In the genomic region with DNA sequence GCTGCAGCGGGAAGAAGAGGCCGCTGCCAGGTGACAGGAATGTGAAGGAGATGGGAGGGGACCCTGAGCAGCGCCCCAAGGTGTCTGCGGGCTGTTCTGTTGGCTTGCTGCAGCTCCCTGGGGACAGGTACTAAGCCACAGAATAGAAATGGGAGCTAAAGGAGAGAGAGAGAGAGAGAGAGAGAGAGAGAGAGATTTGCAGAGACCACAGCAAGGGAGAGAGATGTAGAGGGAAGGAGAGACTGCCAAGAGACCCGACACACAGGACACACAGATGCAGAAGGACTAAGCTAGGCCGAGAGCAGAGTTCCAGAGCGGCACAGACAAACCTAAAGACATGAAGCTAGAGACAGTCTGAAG, we compare ENCODE assay signal across 8 mouse cellular contexts. TPM values are rescaled to one million over a fixed set of nuclear protein-coding genes. Genes with fewer than 3 reads are reported as not detected.
DNase-seq lines count a peak whose midpoint lies in the region; ATAC-seq and TF ChIP-seq lines count a peak whose summit lies in the region.

No protein-coding gene starts in this region.

- H3K79me2 ChIP-seq in MEL (ENCODE audit: control insufficient read depth, insufficient read depth, low read length, poor library complexity), result no peaks in the 10 kb centered on the region; the same call in 1 of the 2 replicates

- no peak for DNase-seq in heart, postnatal 10 days
- DNase-seq in MEL (ENCODE audit: low read depth, low spot score), result no peak
- DNase-seq in hindbrain, embryonic 11.5 days (ENCODE audit: low spot score), result no peak
- DNase-seq in midbrain, embryonic 10.5 days (ENCODE audit: low spot score), result no peak
- no peak for DNase-seq in frontal cortex, postnatal 36 days (ENCODE audit: low spot score in 2 of 2)
- DNase-seq in urinary bladder, postnatal 36 days (ENCODE audit: low spot score in 2 of 2), result no peak
- DNase-seq in layer of hippocampus, adult 18-20 months (ENCODE audit: low spot score in 2 of 2), result no peak

- peak overlapping the region; percentile 67 for H3K9ac ChIP-seq in heart, embryonic 14.5 days (ENCODE audit: low read length)
- peak overlapping the region; percentile 67 for H3K9ac ChIP-seq in MEL (ENCODE audit: control insufficient read depth, low read depth, low read length, poor library complexity, severe bottlenecking)
- H3K9ac ChIP-seq in hindbrain, embryonic 11.5 days (ENCODE audit: low read depth, low read length), result peak overlapping the region; percentile 35

- TF ChIP-seq EP300 in MEL (IDR thresholded peaks at IDR 0.05; ENCODE audit: low read depth in 1 of 2, low read length in 2 of 2), result no peak

- peak overlapping the region; percentile 96 for H3K4me2 ChIP-seq in heart, embryonic 14.5 days (ENCODE audit: low read length)
- peak overlapping the region; percentile 56 for H3K4me2 ChIP-seq in hindbrain, embryonic 11.5 days (replicated peaks; ENCODE audit: low read depth, low read length)

- TF ChIP-seq CTCF in MEL (IDR thresholded peaks at IDR 0.05 in 2 of 3, conservative IDR thresholded peaks at IDR 0.05 in 1 of 3; ENCODE audit: control insufficient read depth in 1 of 3, insufficient read depth in 1 of 3, low read depth in 2 of 3, low read length in 3 of 3, poor library complexity in 1 of 3, severe bottlenecking in 1 of 3), result no peak

- peaks cover 46 to 59% of the 10 kb centered on the region in 2 experiments for H3K4me1 ChIP-seq in heart, embryonic 14.5 days (ENCODE audit: control insufficient read depth in 2 of 2, insufficient read depth in 2 of 2, low read length in 2 of 2)
- peaks cover 0 to 33% of the 10 kb centered on the region in 2 experiments; a peak in 3 of 4 replicates for H3K4me1 ChIP-seq in MEL (ENCODE audit: control insufficient read depth in 1 of 2, insufficient read depth in 2 of 2, low read length in 2 of 2)
- H3K4me1 ChIP-seq in hindbrain, embryonic 11.5 days (replicated peaks; ENCODE audit: control insufficient read depth, insufficient read depth, low read length), result peaks cover 55% of the 10 kb centered on the region
- peaks cover 97% of the 10 kb centered on the region for H3K4me1 ChIP-seq in midbrain, embryonic 10.5 days

- peaks cover 2% of the 10 kb centered on the region for H3K36me3 ChIP-seq in heart, embryonic 14.5 days (ENCODE audit: control insufficient read depth, insufficient read depth, low read length)
- H3K36me3 ChIP-seq in MEL (ENCODE audit: control insufficient read depth in 1 of 2, insufficient read depth in 2 of 2, low read length in 2 of 2), result peaks cover 0 to 5% of the 10 kb centered on the region in 2 experiments; a peak in 2 of 4 replicates
- H3K36me3 ChIP-seq in hindbrain, embryonic 11.5 days (ENCODE audit: control insufficient read depth, insufficient read depth, low read length), result no peaks in the 10 kb centered on the region
- H3K36me3 ChIP-seq in midbrain, embryonic 10.5 days, result peaks cover 5% of the 10 kb centered on the region; the same call in 1 of the 2 replicates

- H3K9me3 ChIP-seq in heart, embryonic 14.5 days (ENCODE audit: control insufficient read depth, low read length), result no peaks in the 10 kb centered on the region
- H3K9me3 ChIP-seq in MEL (replicated peaks; ENCODE audit: insufficient read depth, low read length), result no peaks in the 10 kb centered on the region
- no peaks in the 10 kb centered on the region for H3K9me3 ChIP-seq in hindbrain, embryonic 11.5 days (ENCODE audit: control insufficient read depth, low read length)
- H3K9me3 ChIP-seq in midbrain, embryonic 10.5 days (replicated peaks), result no peaks in the 10 kb centered on the region

- TF ChIP-seq POLR2A in MEL (IDR thresholded peaks at IDR 0.05; ENCODE audit: control insufficient read depth in 1 of 2, insufficient read depth in 1 of 2, low read depth in 1 of 2, low read length in 2 of 2, poor library complexity in 1 of 2), result no peak

- ATAC-seq in heart, embryonic 14.5 days (ENCODE audit: insufficient number of reproducible peaks, insufficient read depth, low FRiP score, low read depth), result no peak
- ATAC-seq in hindbrain, embryonic 11.5 days (ENCODE audit: low FRiP score), result no peak

- TF ChIP-seq RAD21 in MEL (IDR thresholded peaks at IDR 0.05; ENCODE audit: low read depth, low read length), result no peak

- no peak overlapping the region for H3K27ac ChIP-seq in heart, embryonic 14.5 days (replicated peaks in 1 of 2; ENCODE audit: control insufficient read depth in 1 of 2, insufficient read depth in 1 of 2, low read depth in 2 of 2, low read length in 2 of 2)
- H3K27ac ChIP-seq in MEL (ENCODE audit: control insufficient read depth, low read depth, low read length), result peak overlapping the region; percentile 62
- H3K27ac ChIP-seq in hindbrain, embryonic 11.5 days (ENCODE audit: low read depth, low read length), result peak overlapping the region; percentile 90
- H3K27ac ChIP-seq in midbrain, embryonic 10.5 days (replicated peaks), result peak overlapping the region; percentile 89

- peaks cover 82% of the 10 kb centered on the region for H3K27me3 ChIP-seq in heart, embryonic 14.5 days (ENCODE audit: control insufficient read depth, insufficient read depth, low read length)
- no peaks in the 10 kb centered on the region for H3K27me3 ChIP-seq in MEL (ENCODE audit: control insufficient read depth in 1 of 2, insufficient read depth in 2 of 2, low read length in 2 of 2)
- H3K27me3 ChIP-seq in hindbrain, embryonic 11.5 days (ENCODE audit: control insufficient read depth, insufficient read depth, low read length), result peaks cover 50% of the 10 kb centered on the region
- peaks cover 100% of the 10 kb centered on the region for H3K27me3 ChIP-seq in midbrain, embryonic 10.5 days (ENCODE audit: low read depth, poor library complexity, severe bottlenecking)

- 6% methylated on average over 7 of the region's 7 CpGs for WGBS in heart, embryonic 14.5 days
- 5% methylated on average over 7 of the region's 7 CpGs for WGBS in hindbrain, embryonic 11.5 days
- 3% methylated on average over 7 of the region's 7 CpGs for WGBS in midbrain, embryonic 10.5 days

- peak overlapping the region; percentile 49 to 52 for H3K4me3 ChIP-seq in heart, embryonic 14.5 days (ENCODE audit: control insufficient read depth in 1 of 2, insufficient read depth in 1 of 2, low read depth in 1 of 2, low read length in 2 of 2)
- peak overlapping the region; percentile 45 to 63 for H3K4me3 ChIP-seq in MEL (ENCODE audit: control insufficient read depth in 1 of 2, insufficient read depth in 1 of 2, low read depth in 2 of 2, low read length in 2 of 2)
- peak overlapping the region; percentile 26 for H3K4me3 ChIP-seq in hindbrain, embryonic 11.5 days (ENCODE audit: low read depth, low read length)
- H3K4me3 ChIP-seq in midbrain, embryonic 10.5 days, result peak overlapping the region; percentile 62

- intact Hi-C loops in heart, postnatal 10 days (cut with DNase I), result no loop called here

TF ChIP-seq in MEL, 35 proteins besides CTCF, POLR2A, EP300 and RAD21:
- TF ChIP-seq ZKSCAN1 (IDR thresholded peaks at IDR 0.05; ENCODE audit: low read depth, low read length), result no peak
- peak; percentile 39; the same call in 1 of the 2 replicates for TF ChIP-seq MAZ (IDR thresholded peaks at IDR 0.05; ENCODE audit: low read depth, low read length)

RNA-seq across cellular contexts. Expression of gene Ndufa4l2, which starts 2.5 kb away (rescaled TPM):
- 31.2 and 34.2 TPM in 2 replicates for polyA plus RNA-seq in heart, embryonic 14.5 days (2014; fragmentation: Nextera tagmentation; extraction: Ambion mirVana)
- 10 to 100 TPM; 44.5 to 54.0 TPM for total RNA-seq in heart, postnatal 10 days (2021)
- 21.8 and 28.6 TPM in 2 replicates for total RNA-seq in MEL (2012; rRNA removed)
- polyA plus RNA-seq in MEL (2012; ENCODE audit: insufficient read depth in 1 of 2, insufficient read length in 2 of 2, low read depth in 1 of 2, low replicate concordance in 2 of 2, missing spikeins in 1 of 2), result 10 to 100 TPM in 1 of 2 experiments, not detected in 1; 26.6 TPM
- 6.5 and 7.0 TPM in 2 replicates for polyA plus RNA-seq in hindbrain, embryonic 11.5 days (2014; fragmentation: Nextera tagmentation; extraction: Ambion mirVana)
- 5.2 and 5.8 TPM in 2 replicates for polyA plus RNA-seq in midbrain, embryonic 10.5 days (2016; fragmentation: Nextera tagmentation; extraction: Ambion mirVana)
- total RNA-seq in layer of hippocampus, adult 18-20 months (2021), result 1 to 10 TPM; 3.6 to 3.8 TPM

RNA-seq across cellular contexts. Expression of gene Shmt2, which starts 10.0 kb away (rescaled TPM):
- polyA plus RNA-seq in heart, embryonic 14.5 days (2014; fragmentation: Nextera tagmentation; extraction: Ambion mirVana), result 71.7 and 73.0 TPM in 2 replicates
- total RNA-seq in heart, postnatal 10 days (2021), result 10 to 100 TPM; 41.3 to 41.7 TPM
- total RNA-seq in MEL (2012; rRNA removed), result 242 and 383 TPM in 2 replicates
- polyA plus RNA-seq in MEL (2012; ENCODE audit: insufficient read depth in 1 of 2, insufficient read length in 2 of 2, low read depth in 1 of 2, low replicate concordance in 2 of 2, missing spikeins in 1 of 2), result 100 to 1,000 TPM; 263 to 582 TPM
- polyA plus RNA-seq in hindbrain, embryonic 11.5 days (2014; fragmentation: Nextera tagmentation; extraction: Ambion mirVana), result 70.3 and 70.4 TPM in 2 replicates
- polyA plus RNA-seq in midbrain, embryonic 10.5 days (2016; fragmentation: Nextera tagmentation; extraction: Ambion mirVana), result 107 and 121 TPM in 2 replicates
- total RNA-seq in layer of hippocampus, adult 18-20 months (2021), result 10 to 100 TPM; 24.2 to 25.3 TPM

RNA-seq across cellular contexts. Expression of gene Stac3, which starts 10.8 kb away (rescaled TPM):
- 0.31 TPM in 1 of 2 replicates, not detected in the other for polyA plus RNA-seq in heart, embryonic 14.5 days (2014; fragmentation: Nextera tagmentation; extraction: Ambion mirVana)
- 1 to 10 TPM; 1.1 to 1.7 TPM for total RNA-seq in heart, postnatal 10 days (2021)
- total RNA-seq in MEL (2012; rRNA removed), result not detected in 2 replicates
- under 1 TPM in 1 of 2 experiments, not detected in 1; 0.25 TPM for polyA plus RNA-seq in MEL (2012; ENCODE audit: insufficient read depth in 1 of 2, insufficient read length in 2 of 2, low read depth in 1 of 2, low replicate concordance in 2 of 2, missing spikeins in 1 of 2)
- polyA plus RNA-seq in hindbrain, embryonic 11.5 days (2014; fragmentation: Nextera tagmentation; extraction: Ambion mirVana), result 0.36 and 0.43 TPM in 2 replicates
- polyA plus RNA-seq in midbrain, embryonic 10.5 days (2016; fragmentation: Nextera tagmentation; extraction: Ambion mirVana), result 0.52 and 0.62 TPM in 2 replicates
- total RNA-seq in layer of hippocampus, adult 18-20 months (2021), result 1 to 10 TPM; 2.4 to 3.5 TPM

RNA-seq across cellular contexts. Expression of gene Nxph4, which starts 22.1 kb away (rescaled TPM):
- 0.70 and 0.81 TPM in 2 replicates for polyA plus RNA-seq in heart, embryonic 14.5 days (2014; fragmentation: Nextera tagmentation; extraction: Ambion mirVana)
- total RNA-seq in heart, postnatal 10 days (2021), result 1 to 10 TPM; 1.3 to 1.8 TPM
- not detected in 2 replicates for total RNA-seq in MEL (2012; rRNA removed)
- polyA plus RNA-seq in MEL (2012; ENCODE audit: insufficient read depth in 1 of 2, insufficient read length in 2 of 2, low read depth in 1 of 2, low replicate concordance in 2 of 2, missing spikeins in 1 of 2), result under 1 TPM in 1 of 2 experiments, not detected in 1; 0.24 TPM
- 54.5 and 59.8 TPM in 2 replicates for polyA plus RNA-seq in hindbrain, embryonic 11.5 days (2014; fragmentation: Nextera tagmentation; extraction: Ambion mirVana)
- polyA plus RNA-seq in midbrain, embryonic 10.5 days (2016; fragmentation: Nextera tagmentation; extraction: Ambion mirVana), result 19.4 and 27.2 TPM in 2 replicates
- 1 to 10 TPM; 1.2 to 1.3 TPM for total RNA-seq in layer of hippocampus, adult 18-20 months (2021)

Comparison
In these comparisons a context has a peak if more than half of its experiments do, and no peak if none do; other contexts are left out.
1. H3K27ac ChIP-seq: peak in MEL (single experiment), hindbrain, embryonic 11.5 days (single experiment) and midbrain, embryonic 10.5 days (single experiment); none in heart, embryonic 14.5 days (0 of 2).
2. Peak in every context shown above with its lines, with median percentiles within 50 percentile points of each other: H3K4me3 ChIP-seq and H3K9ac ChIP-seq.